Mouse (Mus musculus) thymus, adult 2 months (tissue): ENCODE measurements around the gene Cped1. TPM values are rescaled to one million over a fixed set of nuclear protein-coding genes. Genes with fewer than 3 reads are reported as not detected.

Source experiments
- DNase-seq: peaks from one replicate; pipeline ENCODE4 v3.0.0; 2021
- H3K27ac ChIP-seq: fragments of 200-500 bp; 2 replicates; pipeline ENCODE4 v1.5.1; 2012; ENCODE audit warnings: low read length, control low read depth; ENCODE audit not compliant: control insufficient read depth, insufficient read depth
- H3K27me3 ChIP-seq: fragments of 200-500 bp; 2 replicates; pipeline ENCODE4 v1.6.1; 2012; ENCODE audit warnings: mild to moderate bottlenecking, low read length, moderate library complexity, mixed read lengths; ENCODE audit not compliant: control insufficient read depth, insufficient read depth
- H3K36me3 ChIP-seq: fragments of 200-500 bp; 2 replicates; pipeline ENCODE4 v1.6.1; 2012; ENCODE audit warnings: mild to moderate bottlenecking, low read length, moderate library complexity; ENCODE audit not compliant: control insufficient read depth, insufficient read depth
- H3K4me1 ChIP-seq: fragments of 200-500 bp; replicated peaks from 2 replicates; pipeline ENCODE4 v1.6.1; 2012; ENCODE audit warnings: low read length; ENCODE audit not compliant: control insufficient read depth, insufficient read depth
- H3K4me3 ChIP-seq: fragments of 200-500 bp; 2 replicates; pipeline ENCODE4 v1.5.1; 2012; ENCODE audit warnings: mild to moderate bottlenecking, low read length, control low read depth, moderate library complexity; ENCODE audit not compliant: control insufficient read depth, insufficient read depth
- CTCF ChIP-seq: fragments of 200-500 bp; IDR thresholded peaks from 2 replicates; pipeline ENCODE4 v1.5.1; 2012; ENCODE audit warnings: mild to moderate bottlenecking, control low read depth, low read length, moderate library complexity, borderline replicate concordance; ENCODE audit not compliant: control insufficient read depth, poor library complexity, insufficient read depth; ENCODE audit errors: extremely low read depth
- POLR2A ChIP-seq: fragments of 200-500 bp; IDR thresholded peaks from 2 replicates; pipeline ENCODE4 v1.6.1; 2012; ENCODE audit warnings: mild to moderate bottlenecking, low read length, control low read depth, moderate library complexity; ENCODE audit not compliant: control insufficient read depth, poor library complexity, insufficient read depth; ENCODE audit errors: extremely low read depth
- WGBS: fragments of 180-500 bp; shearing (Covaris S2); methylation state at CpG from one replicate; pipeline ENCODE4 v1.1.7; 2018; 5-methylcytosine and 5-hydroxymethylcytosine counted together
- polyA plus RNA-seq: library from polyadenylated mRNA; depleted of rRNA; stranded (reverse); fragments of >200 nt; gene quantifications from 2 replicates; pipeline ENCODE4 v1.2.3, GENCODE M21; 2012

The Cped1 gene
- polyA plus RNA-seq, 1 experiment: 1.7 TPM

DNA sequence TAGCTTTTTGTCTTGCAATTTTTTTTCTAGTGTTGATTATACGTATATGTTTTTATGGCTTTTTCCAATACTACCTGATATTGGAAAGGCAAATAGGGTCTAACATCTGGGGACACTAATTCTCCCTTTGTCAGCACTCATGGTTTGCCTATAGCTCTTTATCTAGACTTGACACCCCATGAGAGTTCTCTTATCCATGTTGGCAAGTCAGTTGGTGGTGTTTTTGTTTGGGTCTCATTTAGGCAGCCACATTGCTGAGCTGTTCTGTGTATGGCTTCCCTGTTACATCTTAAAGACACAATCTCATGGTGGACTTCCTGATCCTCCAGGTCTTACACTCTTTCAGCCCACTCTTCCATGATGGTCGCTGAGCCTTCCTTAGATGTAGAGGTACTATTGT, 42.1 kb downstream of the Cped1 start:
- H3K27ac ChIP-seq: no peak overlapping the region
- DNase-seq: no peak
- 96% methylated on average over 2 of the region's 2 CpGs for WGBS

DNA sequence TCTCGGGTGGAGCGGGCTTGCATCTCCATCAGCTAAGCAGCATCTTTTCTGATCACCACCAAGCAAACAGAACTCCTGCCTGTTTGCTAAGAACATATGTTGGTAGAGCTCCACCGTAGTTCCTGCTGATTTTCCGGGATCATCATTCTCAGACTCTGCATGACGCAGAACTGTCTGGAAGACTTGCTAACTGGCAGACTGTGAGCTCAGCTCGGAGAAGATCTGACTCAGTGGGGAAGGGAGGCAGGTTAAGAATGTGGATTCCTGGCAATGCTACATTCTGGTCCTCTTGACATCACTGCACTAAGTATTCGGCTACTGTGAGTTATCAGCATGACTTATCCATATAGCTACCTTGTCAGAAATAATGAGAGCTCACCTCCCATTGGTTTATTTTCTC, 44.7 kb downstream of the Cped1 start:
- Histone ChIP-seq H3K27me3 (no peaks in the 10 kb centered on the region), H3K36me3 (no peaks in the 10 kb centered on the region), H3K4me1 (no peaks in the 10 kb centered on the region), H3K4me3 (no peak overlapping the region), H3K27ac (no peak overlapping the region)
- 97% methylated on average over 7 of the region's 7 CpGs for WGBS
- no peak for DNase-seq
- TF ChIP-seq POLR2A (no peak), CTCF (no peak)

More for the DNA sequence above, 42.1 kb downstream of the Cped1 start:
- Histone ChIP-seq H3K4me3 (no peak overlapping the region), H3K27me3 (no peaks in the 10 kb centered on the region), H3K4me1 (no peaks in the 10 kb centered on the region), H3K36me3 (no peaks in the 10 kb centered on the region)
- no peak for TF ChIP-seq POLR2A
- TF ChIP-seq CTCF: no peak

DNA sequence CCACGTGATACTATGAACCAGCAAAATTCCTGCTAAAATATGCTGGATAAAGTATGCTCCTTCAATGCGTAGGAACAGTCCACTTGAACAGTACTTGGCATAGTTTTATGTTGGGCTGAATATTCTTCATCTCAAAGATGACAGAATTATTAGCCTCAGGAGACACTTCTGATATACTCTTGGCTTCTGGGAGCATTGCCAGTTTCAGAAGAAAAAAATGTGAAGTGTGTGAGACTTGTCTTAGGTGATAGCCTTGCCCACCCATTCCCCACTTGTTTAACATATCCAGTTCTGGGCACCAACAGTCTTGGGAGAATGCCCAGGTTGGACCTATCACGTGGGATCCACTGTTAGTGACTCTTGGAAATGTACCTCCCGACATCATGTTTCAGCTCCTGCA, 47.5 kb downstream of the Cped1 start:
- H3K27ac ChIP-seq: no peak overlapping the region
- no peak overlapping the region for H3K4me3 ChIP-seq
- H3K4me1 ChIP-seq: no peaks in the 10 kb centered on the region
- no peaks in the 10 kb centered on the region for H3K36me3 ChIP-seq
- no peaks in the 10 kb centered on the region for H3K27me3 ChIP-seq
- WGBS: 92% methylated on average over 4 of the region's 4 CpGs
- no peak for TF ChIP-seq POLR2A
- no peak for DNase-seq

DNA sequence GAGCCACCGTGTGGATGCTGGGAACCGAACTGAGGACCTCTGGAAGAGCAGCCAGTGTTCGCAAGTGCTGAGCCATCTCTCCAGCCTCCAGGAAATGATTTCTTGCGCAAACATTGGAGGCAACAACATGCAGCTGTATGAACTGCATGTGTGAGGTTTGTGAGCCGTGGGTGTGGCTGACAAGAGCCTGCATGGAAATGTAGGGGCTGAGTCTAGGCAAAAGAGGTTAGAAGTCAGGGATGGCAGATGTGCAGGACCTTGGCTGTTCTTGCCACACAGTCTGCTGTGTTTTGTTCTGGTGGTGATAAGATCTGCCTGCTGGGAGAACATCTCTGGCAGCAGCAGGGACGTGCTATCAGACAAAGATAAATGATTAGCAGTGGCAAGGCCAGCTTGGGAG, 49.7 kb downstream of the Cped1 start:
- DNase-seq: no peak
- no peaks in the 10 kb centered on the region for H3K36me3 ChIP-seq
- no peaks in the 10 kb centered on the region for H3K4me1 ChIP-seq
- H3K27me3 ChIP-seq: no peaks in the 10 kb centered on the region
- no peak overlapping the region for H3K4me3 ChIP-seq
- WGBS: 78% methylated on average over 6 of the region's 6 CpGs
- no peak overlapping the region for H3K27ac ChIP-seq
- TF ChIP-seq POLR2A (no peak), CTCF (no peak)

DNA sequence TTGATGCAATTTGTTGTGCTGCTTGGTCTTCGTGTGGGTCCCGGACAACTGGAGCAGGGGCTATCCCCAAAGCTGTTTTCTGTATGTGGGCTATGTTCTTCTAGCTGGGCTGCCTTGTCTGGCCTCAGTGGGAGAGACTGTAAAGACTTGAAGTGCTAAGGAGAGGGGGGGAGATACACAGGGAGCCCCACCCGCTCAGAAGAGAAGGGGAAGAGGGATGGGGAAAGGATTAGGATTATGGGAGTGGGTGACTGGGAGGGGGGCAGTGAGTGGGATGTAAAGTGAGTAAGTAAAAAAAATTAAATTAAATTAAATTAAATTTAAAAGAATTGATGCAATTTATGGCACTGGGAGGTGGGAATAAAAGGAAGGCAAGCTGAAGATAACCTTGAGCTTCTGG, 50.2 kb downstream of the Cped1 start:
- no peaks in the 10 kb centered on the region for H3K36me3 ChIP-seq
- no peak overlapping the region for H3K27ac ChIP-seq
- 90% methylated on average over 3 of the region's 3 CpGs for WGBS
- TF ChIP-seq POLR2A (no peak), CTCF (no peak)
- H3K27me3 ChIP-seq: no peaks in the 10 kb centered on the region
- no peak for DNase-seq
- no peak overlapping the region for H3K4me3 ChIP-seq
- no peaks in the 10 kb centered on the region for H3K4me1 ChIP-seq

DNA sequence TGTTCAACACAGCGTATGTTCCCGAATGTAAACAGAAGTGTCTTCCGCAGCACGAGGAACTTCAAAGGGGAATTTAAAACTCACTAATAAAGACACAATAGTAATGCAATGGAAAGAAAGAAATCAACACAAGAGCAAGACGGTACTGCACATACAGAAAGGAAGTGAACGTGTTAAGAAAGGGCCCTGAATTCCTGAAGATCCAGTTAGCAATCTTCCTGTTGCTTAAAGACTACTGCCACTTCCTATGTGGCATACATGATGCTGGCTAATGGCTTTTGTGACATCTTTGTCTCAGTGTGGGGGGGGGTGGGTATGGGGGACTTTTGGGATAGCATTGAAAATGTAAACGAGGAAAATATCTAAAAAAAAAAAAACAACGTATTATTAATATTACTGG, 50.7 kb downstream of the Cped1 start:
- no peak for TF ChIP-seq POLR2A
- TF ChIP-seq CTCF: no peak
- no peak overlapping the region for H3K27ac ChIP-seq
- no peaks in the 10 kb centered on the region for H3K4me1 ChIP-seq
- H3K4me3 ChIP-seq: no peak overlapping the region
- H3K36me3 ChIP-seq: no peaks in the 10 kb centered on the region
- no peak for DNase-seq
- 93% methylated on average over 8 of the region's 8 CpGs for WGBS
- H3K27me3 ChIP-seq: no peaks in the 10 kb centered on the region

DNA sequence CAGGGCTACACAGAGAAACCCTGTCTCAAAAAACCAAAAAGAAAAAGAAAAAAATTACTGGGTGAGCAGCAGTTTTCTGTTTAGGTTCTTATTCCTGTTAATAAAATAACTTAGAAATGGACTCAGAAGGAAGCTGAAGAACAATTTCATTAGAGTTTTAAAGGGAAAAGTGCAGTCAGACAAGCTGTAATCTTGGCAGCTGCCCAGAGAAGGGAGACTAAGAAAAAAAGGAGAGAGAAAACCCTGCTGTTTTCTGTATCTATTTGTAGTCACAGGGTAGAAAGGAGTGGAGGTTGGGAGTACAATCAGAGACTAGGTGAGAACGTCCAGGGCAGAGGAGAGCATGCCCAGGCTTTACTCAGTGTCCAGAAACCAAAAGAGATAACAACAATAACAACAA, 51.2 kb downstream of the Cped1 start:
- no peak for DNase-seq
- H3K4me1 ChIP-seq: no peaks in the 10 kb centered on the region
- no peak overlapping the region for H3K27ac ChIP-seq
- no peak overlapping the region for H3K4me3 ChIP-seq
- TF ChIP-seq POLR2A: no peak
- TF ChIP-seq CTCF: no peak
- no peaks in the 10 kb centered on the region for H3K27me3 ChIP-seq
- no peaks in the 10 kb centered on the region for H3K36me3 ChIP-seq
- 78% methylated on average over 1 of the region's 1 CpGs for WGBS
